Mouse (Mus musculus) MEL (cell line): ENCODE measurements around the gene Camta1. TPM values are rescaled to one million over a fixed set of nuclear protein-coding genes. Genes with fewer than 3 reads are reported as not detected.

Source experiments
- DNase-seq: peaks from one replicate; pipeline ENCODE4 v3.0.0; 2011; ENCODE audit warnings: low read depth, low spot score
- H3K27ac ChIP-seq: 2 replicates; pipeline ENCODE4 v1.5.1; 2012; ENCODE audit warnings: low read depth, mild to moderate bottlenecking, control low read depth, low read length, moderate library complexity; ENCODE audit not compliant: control insufficient read depth
- H3K27me3 ChIP-seq, 2 experiments: fragments of 150-350 bp in 1 of 2; sonication (generic) in 1 of 2; 2 replicates each; pipeline ENCODE4 v1.6.1; 2012; ENCODE audit warnings: low read length in 2 of 2, mild to moderate bottlenecking in 2 of 2, improper control_type of control experiment in 1 of 2, moderate library complexity in 1 of 2; ENCODE audit not compliant: insufficient read depth in 2 of 2, control insufficient read depth in 1 of 2
- H3K36me3 ChIP-seq, 2 experiments: 2 replicates each; pipeline ENCODE4 v1.6.1; 2012 to 2014; ENCODE audit warnings: low read length in 2 of 2, improper control_type of control experiment in 1 of 2, inconsistent platforms in 1 of 2, mild to moderate bottlenecking in 1 of 2; ENCODE audit not compliant: insufficient read depth in 2 of 2, control insufficient read depth in 1 of 2
- H3K4me1 ChIP-seq, 2 experiments: fragments of 150-350 bp in 1 of 2; sonication (generic) in 1 of 2; 2 replicates each; pipeline ENCODE4 v1.6.1; 2012; ENCODE audit warnings: low read length in 2 of 2, improper control_type of control experiment in 1 of 2, mild to moderate bottlenecking in 1 of 2; ENCODE audit not compliant: insufficient read depth in 2 of 2, control insufficient read depth in 1 of 2
- H3K4me3 ChIP-seq, 2 experiments: fragments of 150-350 bp in 1 of 2; sonication (generic) in 1 of 2; 2 replicates each; pipeline ENCODE4 v1.5.1; 2012; ENCODE audit warnings: low read depth in 2 of 2, low read length in 2 of 2, mild to moderate bottlenecking in 2 of 2, moderate library complexity in 2 of 2, control low read depth in 1 of 2, improper control_type of control experiment in 1 of 2; ENCODE audit not compliant: control insufficient read depth in 1 of 2, insufficient read depth in 1 of 2
- H3K79me2 ChIP-seq: 2 replicates; pipeline ENCODE4 v1.6.1; 2012; ENCODE audit warnings: mild to moderate bottlenecking, low read length, moderate library complexity; ENCODE audit not compliant: control insufficient read depth, poor library complexity, insufficient read depth
- H3K9ac ChIP-seq: 2 replicates; pipeline ENCODE4 v1.6.1; 2012; ENCODE audit warnings: low read depth, mild to moderate bottlenecking, control low read depth, low read length, moderate library complexity; ENCODE audit not compliant: control insufficient read depth, poor library complexity, severe bottlenecking
- H3K9me3 ChIP-seq: fragments of 150-350 bp; sonication (generic); replicated peaks from 2 replicates; pipeline ENCODE4 v1.6.1; 2012; ENCODE audit warnings: mild to moderate bottlenecking, low read length, improper control_type of control experiment, moderate library complexity; ENCODE audit not compliant: insufficient read depth
- CHD1 ChIP-seq: IDR thresholded peaks from 2 replicates; pipeline ENCODE4 v1.6.1; 2012; ENCODE audit warnings: low read depth, mild to moderate bottlenecking, inconsistent platforms, low read length, improper control_type of control experiment
- CTCF ChIP-seq, 3 experiments: IDR thresholded peaks in 2 of 3; conservative IDR thresholded peaks in 1 of 3; 2 replicates each; pipeline ENCODE4 v1.5.1; 2011 to 2012; ENCODE audit warnings: low read length in 3 of 3, low read depth in 2 of 3, mild to moderate bottlenecking in 2 of 3, improper control_type of control experiment in 1 of 3, inconsistent platforms in 1 of 3, mixed read lengths in 1 of 3, moderate library complexity in 1 of 3; ENCODE audit not compliant: control insufficient read depth in 1 of 3, insufficient read depth in 1 of 3, poor library complexity in 1 of 3, severe bottlenecking in 1 of 3
- ELF1 ChIP-seq: IDR thresholded peaks from 2 replicates; pipeline ENCODE4 v1.6.1; 2014; ENCODE audit warnings: low read depth, mild to moderate bottlenecking, inconsistent platforms, low read length, improper control_type of control experiment, moderate library complexity
- EP300 ChIP-seq, 2 experiments: IDR thresholded peaks; 2 replicates each; pipeline ENCODE4 v1.6.1; 2011; ENCODE audit warnings: improper control_type of control experiment in 2 of 2, low read length in 2 of 2, low read depth in 1 of 2, mild to moderate bottlenecking in 1 of 2
- ETS1 ChIP-seq: IDR thresholded peaks from 2 replicates; pipeline ENCODE4 v1.6.1; 2012; ENCODE audit warnings: low read depth, mild to moderate bottlenecking, inconsistent platforms, low read length, improper control_type of control experiment, moderate library complexity
- GABPA ChIP-seq: IDR thresholded peaks from 2 replicates; pipeline ENCODE4 v1.6.1; 2012; ENCODE audit warnings: low read depth, mild to moderate bottlenecking, inconsistent platforms, low read length, improper control_type of control experiment, moderate library complexity
- HCFC1 ChIP-seq: IDR thresholded peaks from 2 replicates; pipeline ENCODE4 v1.6.1; 2012; ENCODE audit warnings: low read depth, mild to moderate bottlenecking, inconsistent platforms, low read length, improper control_type of control experiment, moderate library complexity
- JUND ChIP-seq: IDR thresholded peaks from 2 replicates; pipeline ENCODE4 v1.6.1; 2011; ENCODE audit warnings: low read depth, mild to moderate bottlenecking, improper control_type of control experiment, low read length
- KAT2A ChIP-seq: conservative IDR thresholded peaks from 2 replicates; pipeline ENCODE4 v1.6.1; 2012; ENCODE audit warnings: low read depth, low read length, improper control_type of control experiment, inconsistent platforms
- MAX ChIP-seq: IDR thresholded peaks from 2 replicates; pipeline ENCODE4 v1.6.1; 2011; ENCODE audit warnings: low read length, improper control_type of control experiment
- MEF2A ChIP-seq: IDR thresholded peaks from 2 replicates; pipeline ENCODE4 v1.6.1; 2014; ENCODE audit warnings: low read depth, mild to moderate bottlenecking, inconsistent platforms, low read length, improper control_type of control experiment; ENCODE audit not compliant: poor library complexity, insufficient replicate concordance, severe bottlenecking; ENCODE audit errors: extremely low read depth
- MXI1 ChIP-seq: IDR thresholded peaks from 2 replicates; pipeline ENCODE4 v1.6.1; 2011; ENCODE audit warnings: mild to moderate bottlenecking, low read depth, low read length, improper control_type of control experiment
- MYC ChIP-seq: IDR thresholded peaks from 2 replicates; pipeline ENCODE4 v1.6.1; 2011; ENCODE audit warnings: low read depth, mild to moderate bottlenecking, low read length, improper control_type of control experiment, moderate library complexity
- NELFE ChIP-seq: IDR thresholded peaks from 2 replicates; pipeline ENCODE4 v1.6.1; 2011; ENCODE audit warnings: low read depth, low read length, improper control_type of control experiment
- NRF1 ChIP-seq: IDR thresholded peaks from 2 replicates; pipeline ENCODE4 v1.6.1; 2014; ENCODE audit warnings: low read depth, mild to moderate bottlenecking, inconsistent platforms, low read length, improper control_type of control experiment, moderate library complexity; ENCODE audit not compliant: poor library complexity, insufficient read depth, severe bottlenecking
- POLR2A ChIP-seq, 2 experiments: IDR thresholded peaks; 2 replicates each; pipeline ENCODE4 v1.6.1; 2011 to 2012; ENCODE audit warnings: low read length in 2 of 2, mild to moderate bottlenecking in 2 of 2, control low read depth in 1 of 2, improper control_type of control experiment in 1 of 2, low read depth in 1 of 2, moderate library complexity in 1 of 2; ENCODE audit not compliant: control insufficient read depth in 1 of 2, insufficient read depth in 1 of 2, poor library complexity in 1 of 2
- POLR2AphosphoS2 ChIP-seq: IDR thresholded peaks from 2 replicates; pipeline ENCODE4 v1.6.1; 2011; ENCODE audit warnings: low read length, improper control_type of control experiment
- RCOR1 ChIP-seq: IDR thresholded peaks from 2 replicates; pipeline ENCODE4 v1.6.1; 2012; ENCODE audit warnings: low read depth, mild to moderate bottlenecking, inconsistent platforms, low read length, improper control_type of control experiment
- TAL1 ChIP-seq: IDR thresholded peaks from 2 replicates; pipeline ENCODE4 v1.6.1; 2012; ENCODE audit warnings: mild to moderate bottlenecking, inconsistent platforms, low read length, moderate library complexity, mixed read lengths
- TCF12 ChIP-seq: IDR thresholded peaks from 2 replicates; pipeline ENCODE4 v1.6.1; 2014; ENCODE audit warnings: low read depth, mild to moderate bottlenecking, inconsistent platforms, low read length, improper control_type of control experiment, moderate library complexity
- USF2 ChIP-seq, 2 experiments: IDR thresholded peaks; 2 replicates each; pipeline ENCODE4 v1.6.1; 2011 to 2012; ENCODE audit warnings: improper control_type of control experiment in 2 of 2, low read length in 2 of 2, borderline replicate concordance in 1 of 2, inconsistent platforms in 1 of 2, low read depth in 1 of 2, mild to moderate bottlenecking in 1 of 2; ENCODE audit not compliant: insufficient read depth in 1 of 2
- ZKSCAN1 ChIP-seq: IDR thresholded peaks from 2 replicates; pipeline ENCODE4 v1.6.1; 2012; ENCODE audit warnings: low read depth, mild to moderate bottlenecking, inconsistent platforms, low read length, improper control_type of control experiment, moderate library complexity
- ZMIZ1 ChIP-seq: IDR thresholded peaks from 2 replicates; pipeline ENCODE4 v1.6.1; 2012; ENCODE audit warnings: low read depth, mild to moderate bottlenecking, inconsistent platforms, low read length, improper control_type of control experiment, moderate library complexity
- polyA plus RNA-seq, 2 experiments: library from polyadenylated mRNA; stranded (reverse) in 1 of 2; unstranded in 1 of 2; fragments of >175 nt in 1 of 2; fragments of >200 nt in 1 of 2; gene quantifications; 2 replicates each; pipeline versions ENCODE4 v1.2.1 to v1.2.4; 2012; ENCODE audit warnings: low replicate concordance in 2 of 2, low read depth in 1 of 2; ENCODE audit not compliant: insufficient read length in 2 of 2, insufficient read depth in 1 of 2, missing spikeins in 1 of 2
- total RNA-seq: library from RNA; depleted of rRNA; stranded (reverse); fragments of 300-350 nt; gene quantifications from 2 replicates; pipeline ENCODE4 v1.2.3, GENCODE M21; 2012

Camta1 gene
- total and polyA plus RNA-seq, 3 experiments = 28.2 to 87.5 TPM; not detected in 1

- Histone ChIP-seq H3K9me3 (no peaks in the 10 kb centered on the region), H3K9ac (no peak overlapping the region), H3K4me3 (no peak overlapping the region), H3K36me3 (no peaks in the 10 kb centered on the region), H3K27ac (no peak overlapping the region), H3K27me3 (no peaks in the 10 kb centered on the region), H3K4me1 (no peaks in the 10 kb centered on the region), H3K79me2 (no peaks in the 10 kb centered on the region)
- no peak for DNase-seq
- no peak for TF ChIP-seq USF2 (IDR thresholded peaks at IDR 0.05; ENCODE audit: borderline replicate concordance in 1 of 2, insufficient read depth in 1 of 2, low read depth in 1 of 2, low read length in 2 of 2)
- no peak for TF ChIP-seq ZKSCAN1
- TF ChIP-seq POLR2AphosphoS2 = no peak
- no peak for TF ChIP-seq MXI1
- no peak for TF ChIP-seq HCFC1
- TF ChIP-seq CTCF (IDR thresholded peaks at IDR 0.05 in 2 of 3, conservative IDR thresholded peaks at IDR 0.05 in 1 of 3; ENCODE audit: control insufficient read depth in 1 of 3, insufficient read depth in 1 of 3, low read depth in 2 of 3, low read length in 3 of 3, poor library complexity in 1 of 3, severe bottlenecking in 1 of 3) = no peak
- TF ChIP-seq GABPA = no peak
- TF ChIP-seq EP300 (IDR thresholded peaks at IDR 0.05; ENCODE audit: low read depth in 1 of 2, low read length in 2 of 2) = no peak
- TF ChIP-seq NELFE = no peak
- TF ChIP-seq MYC = no peak
- no peak for TF ChIP-seq ELF1
- TF ChIP-seq ETS1 = no peak
- TF ChIP-seq TAL1 = no peak
- no peak for TF ChIP-seq TCF12
- TF ChIP-seq CHD1 = no peak
- TF ChIP-seq ZMIZ1 = no peak
- no peak for TF ChIP-seq POLR2A (IDR thresholded peaks at IDR 0.05; ENCODE audit: control insufficient read depth in 1 of 2, insufficient read depth in 1 of 2, low read depth in 1 of 2, low read length in 2 of 2, poor library complexity in 1 of 2)
- TF ChIP-seq MEF2A = no peak
- no peak for TF ChIP-seq JUND
- no peak for TF ChIP-seq NRF1
Measured at GRCm38 (mm10) chr4:151710522-151710921, 151.2 kb downstream of the Camta1 start.

- H3K4me1 ChIP-seq = no peaks in the 10 kb centered on the region
- no peaks in the 10 kb centered on the region for H3K27me3 ChIP-seq
- no peaks in the 10 kb centered on the region for H3K79me2 ChIP-seq
- no peak overlapping the region for H3K9ac ChIP-seq
- no peak overlapping the region for H3K4me3 ChIP-seq
- H3K36me3 ChIP-seq = no peaks in the 10 kb centered on the region
- no peaks in the 10 kb centered on the region for H3K9me3 ChIP-seq
- H3K27ac ChIP-seq = no peak overlapping the region
- no peak for TF ChIP-seq KAT2A
- no peak for TF ChIP-seq HCFC1
- TF ChIP-seq MAX = no peak
- no peak for TF ChIP-seq RCOR1
- no peak for DNase-seq
Measured at GRCm38 (mm10) chr4:151709269-151709668, 152.4 kb downstream of the Camta1 start.
